Mouse (Mus musculus): ENCODE measurements at regions not wholly inside any gene's neighbourhood (a gene's known extent, or its start where the extent isn't known, plus 50 kb on each side); places are given as distances from the start of the nearest gene placed in this dataset.

- Histone ChIP-seq H3K27me3 (ENCODE audit: control insufficient read depth, insufficient read depth, low read length) (no peaks in the 10 kb centered on the region), H3K27ac (ENCODE audit: low read depth, low read length) (no peak overlapping the region), H3K9ac (ENCODE audit: low read length) (no peak overlapping the region), H3K9me3 (ENCODE audit: control insufficient read depth, low read length) (no peaks in the 10 kb centered on the region), H3K4me3 (ENCODE audit: low read depth, low read length) (no peak overlapping the region), H3K36me3 (ENCODE audit: control insufficient read depth, insufficient read depth, low read length) (no peaks in the 10 kb centered on the region), H3K4me1 (ENCODE audit: control insufficient read depth, insufficient read depth, low read length) (no peaks in the 10 kb centered on the region), H3K4me2 (ENCODE audit: low read depth) (no peak overlapping the region)
- 74% methylated on average over 2 of the region's 2 CpGs for WGBS
- ATAC-seq (ENCODE audit: insufficient read depth, low FRiP score, low TSS enrichment) (no peak), DNase-seq (ENCODE audit: low spot score) (no peak)
These were observed 416.6 kb downstream of the Adra2a start for GRCm38 (mm10) chr19:54460426-54461170.

GRCm38 (mm10) chr19:54462480-54462879, 418.5 kb downstream of the Adra2a start:
- ATAC-seq (ENCODE audit: insufficient read depth, low FRiP score, low TSS enrichment) (no peak), DNase-seq (ENCODE audit: low spot score) (no peak)
- 75% methylated on average over 2 of the region's 2 CpGs for WGBS
- no peaks in the 10 kb centered on the region for H3K36me3 ChIP-seq (ENCODE audit: control insufficient read depth, insufficient read depth, low read length)
- H3K4me3 ChIP-seq (ENCODE audit: low read depth, low read length) = no peak overlapping the region
- no peaks in the 10 kb centered on the region for H3K27me3 ChIP-seq (ENCODE audit: control insufficient read depth, insufficient read depth, low read length)
- H3K9ac ChIP-seq (ENCODE audit: low read length) = no peak overlapping the region
- H3K4me1 ChIP-seq (ENCODE audit: control insufficient read depth, insufficient read depth, low read length) = no peaks in the 10 kb centered on the region
- H3K27ac ChIP-seq (ENCODE audit: low read depth, low read length) = no peak overlapping the region
- no peak overlapping the region for H3K4me2 ChIP-seq (ENCODE audit: low read depth)
- no peaks in the 10 kb centered on the region for H3K9me3 ChIP-seq (ENCODE audit: control insufficient read depth, low read length)

GRCm38 (mm10) chr19:54470034-54470433, 426.1 kb downstream of the Adra2a start:
- Histone ChIP-seq H3K4me1 (ENCODE audit: control insufficient read depth, insufficient read depth, low read length) (no peaks in the 10 kb centered on the region), H3K27ac (ENCODE audit: low read depth, low read length) (no peak overlapping the region), H3K9ac (ENCODE audit: low read length) (no peak overlapping the region), H3K4me3 (ENCODE audit: low read depth, low read length) (no peak overlapping the region), H3K4me2 (ENCODE audit: low read depth) (no peak overlapping the region), H3K36me3 (ENCODE audit: control insufficient read depth, insufficient read depth, low read length) (no peaks in the 10 kb centered on the region), H3K27me3 (ENCODE audit: control insufficient read depth, insufficient read depth, low read length) (no peaks in the 10 kb centered on the region), H3K9me3 (ENCODE audit: control insufficient read depth, low read length) (no peaks in the 10 kb centered on the region)
- WGBS = 85% methylated on average over 5 of the region's 5 CpGs
- no peak for DNase-seq (ENCODE audit: low spot score)
- ATAC-seq (ENCODE audit: insufficient read depth, low FRiP score, low TSS enrichment) = no peak

- ATAC-seq (ENCODE audit: insufficient read depth, low FRiP score, low TSS enrichment) = no peak
- Histone ChIP-seq H3K36me3 (ENCODE audit: control insufficient read depth, insufficient read depth, low read length) (no peaks in the 10 kb centered on the region), H3K9ac (ENCODE audit: low read length) (no peak overlapping the region), H3K4me3 (ENCODE audit: low read depth, low read length) (no peak overlapping the region), H3K4me1 (ENCODE audit: control insufficient read depth, insufficient read depth, low read length) (no peaks in the 10 kb centered on the region), H3K27ac (ENCODE audit: low read depth, low read length) (no peak overlapping the region), H3K9me3 (ENCODE audit: control insufficient read depth, low read length) (no peaks in the 10 kb centered on the region), H3K27me3 (ENCODE audit: control insufficient read depth, insufficient read depth, low read length) (no peaks in the 10 kb centered on the region), H3K4me2 (ENCODE audit: low read depth) (no peak overlapping the region)
- WGBS = 77% methylated on average over 3 of the region's 3 CpGs
- no peak for DNase-seq (ENCODE audit: low spot score)
These were observed 454.1 kb downstream of the Adra2a start for GRCm38 (mm10) chr19:54498066-54498465.

- Histone ChIP-seq H3K27ac (ENCODE audit: low read depth, low read length) (no peak overlapping the region), H3K36me3 (ENCODE audit: control insufficient read depth, insufficient read depth, low read length) (no peaks in the 10 kb centered on the region), H3K27me3 (ENCODE audit: control insufficient read depth, insufficient read depth, low read length) (no peaks in the 10 kb centered on the region), H3K4me1 (ENCODE audit: control insufficient read depth, insufficient read depth, low read length) (no peaks in the 10 kb centered on the region), H3K9me3 (ENCODE audit: control insufficient read depth, low read length) (no peaks in the 10 kb centered on the region), H3K4me3 (ENCODE audit: low read depth, low read length) (no peak overlapping the region), H3K4me2 (ENCODE audit: low read depth) (no peak overlapping the region), H3K9ac (ENCODE audit: low read length) (no peak overlapping the region)
- no peak for DNase-seq (ENCODE audit: low spot score)
- no peak for ATAC-seq (ENCODE audit: insufficient read depth, low FRiP score, low TSS enrichment)
These were observed 489.9 kb downstream of the Adra2a start for GRCm38 (mm10) chr19:54533858-54534257.

- H3K4me3 ChIP-seq (ENCODE audit: low read depth, low read length) = no peak overlapping the region
- no peaks in the 10 kb centered on the region for H3K4me1 ChIP-seq (ENCODE audit: control insufficient read depth, insufficient read depth, low read length)
- DNase-seq (ENCODE audit: low spot score) = no peak
- no peak overlapping the region for H3K4me2 ChIP-seq (ENCODE audit: low read depth)
- H3K36me3 ChIP-seq (ENCODE audit: control insufficient read depth, insufficient read depth, low read length) = no peaks in the 10 kb centered on the region
- H3K27ac ChIP-seq (ENCODE audit: low read depth, low read length) = no peak overlapping the region
- ATAC-seq (ENCODE audit: insufficient read depth, low FRiP score, low TSS enrichment) = no peak
- H3K27me3 ChIP-seq (ENCODE audit: control insufficient read depth, insufficient read depth, low read length) = no peaks in the 10 kb centered on the region
- H3K9ac ChIP-seq (ENCODE audit: low read length) = no peak overlapping the region
- H3K9me3 ChIP-seq (ENCODE audit: control insufficient read depth, low read length) = no peaks in the 10 kb centered on the region
- WGBS = 89% methylated on average over 3 of the region's 3 CpGs
These were observed 511.4 kb downstream of the Adra2a start for GRCm38 (mm10) chr19:54555351-54555750.

GRCm38 (mm10) chr19:54557984-54558383, 514.0 kb downstream of the Adra2a start:
- DNase-seq (ENCODE audit: low spot score) (no peak), ATAC-seq (ENCODE audit: insufficient read depth, low FRiP score, low TSS enrichment) (no peak)
- Histone ChIP-seq H3K27ac (ENCODE audit: low read depth, low read length) (no peak overlapping the region), H3K27me3 (ENCODE audit: control insufficient read depth, insufficient read depth, low read length) (no peaks in the 10 kb centered on the region), H3K9me3 (ENCODE audit: control insufficient read depth, low read length) (no peaks in the 10 kb centered on the region), H3K4me1 (ENCODE audit: control insufficient read depth, insufficient read depth, low read length) (no peaks in the 10 kb centered on the region), H3K4me3 (ENCODE audit: low read depth, low read length) (no peak overlapping the region), H3K4me2 (ENCODE audit: low read depth) (no peak overlapping the region), H3K9ac (ENCODE audit: low read length) (no peak overlapping the region), H3K36me3 (ENCODE audit: control insufficient read depth, insufficient read depth, low read length) (no peaks in the 10 kb centered on the region)
- whole genome bisulfite sequencing = 68% methylated on average over 3 of the region's 3 CpGs

- H3K9me3 ChIP-seq (ENCODE audit: control insufficient read depth, low read length) = no peaks in the 10 kb centered on the region
- no peak for DNase-seq (ENCODE audit: low spot score)
- no peaks in the 10 kb centered on the region for H3K36me3 ChIP-seq (ENCODE audit: control insufficient read depth, insufficient read depth, low read length)
- ATAC-seq (ENCODE audit: insufficient read depth, low FRiP score, low TSS enrichment) = no peak
- no peak overlapping the region for H3K4me3 ChIP-seq (ENCODE audit: low read depth, low read length)
- H3K27me3 ChIP-seq (ENCODE audit: control insufficient read depth, insufficient read depth, low read length) = no peaks in the 10 kb centered on the region
- H3K4me1 ChIP-seq (ENCODE audit: control insufficient read depth, insufficient read depth, low read length) = no peaks in the 10 kb centered on the region
- H3K4me2 ChIP-seq (ENCODE audit: low read depth) = no peak overlapping the region
- no peak overlapping the region for H3K27ac ChIP-seq (ENCODE audit: low read depth, low read length)
- 95% methylated on average over 2 of the region's 2 CpGs for WGBS
- no peak overlapping the region for H3K9ac ChIP-seq (ENCODE audit: low read length)
These were observed 539.6 kb downstream of the Adra2a start for GRCm38 (mm10) chr19:54583574-54583973.

- Histone ChIP-seq H3K4me1 (ENCODE audit: control insufficient read depth, insufficient read depth, low read length) (no peaks in the 10 kb centered on the region), H3K4me2 (ENCODE audit: low read depth) (no peak overlapping the region), H3K4me3 (ENCODE audit: low read depth, low read length) (no peak overlapping the region), H3K27me3 (ENCODE audit: control insufficient read depth, insufficient read depth, low read length) (no peaks in the 10 kb centered on the region), H3K36me3 (ENCODE audit: control insufficient read depth, insufficient read depth, low read length) (no peaks in the 10 kb centered on the region), H3K9ac (ENCODE audit: low read length) (no peak overlapping the region), H3K9me3 (ENCODE audit: control insufficient read depth, low read length) (no peaks in the 10 kb centered on the region), H3K27ac (ENCODE audit: low read depth, low read length) (no peak overlapping the region)
- DNase-seq (ENCODE audit: low spot score) = no peak
- 74% methylated on average over 3 of the region's 3 CpGs for WGBS
- ATAC-seq (ENCODE audit: insufficient read depth, low FRiP score, low TSS enrichment) = no peak
These were observed 540.8 kb downstream of the Adra2a start for GRCm38 (mm10) chr19:54584687-54585237.
